Mouse (Mus musculus): ENCODE measurements around the gene Akp3. TPM values are rescaled to one million over a fixed set of nuclear protein-coding genes. Genes with fewer than 3 reads are reported as not detected.

Akp3 gene
- not detected for total RNA-seq (2021)

DNA sequence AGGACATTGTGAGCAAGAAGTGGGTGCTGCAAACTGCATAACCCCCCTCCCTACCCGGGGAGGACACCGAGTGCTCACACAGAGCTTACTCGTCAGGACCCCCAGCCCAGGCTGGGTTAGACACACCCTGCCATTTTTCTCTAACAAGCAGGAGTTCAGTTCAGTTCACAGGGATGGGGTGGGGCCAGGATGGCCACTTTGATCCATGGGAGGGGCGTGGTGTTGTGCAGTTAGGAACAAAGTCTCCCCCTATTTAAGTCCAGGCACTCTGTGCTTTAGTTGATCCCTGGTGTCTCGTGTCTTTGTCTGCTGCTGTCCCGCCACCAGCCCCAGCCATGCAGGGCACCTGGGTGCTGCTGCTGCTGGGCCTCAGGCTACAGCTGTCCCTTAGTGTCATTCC is at the start of gene Akp3:
Gene Akp3 (plus strand): TSS at position 301 of the 400 bp plus-strand sequence.
- DNase-seq (ENCODE audit: extremely low spot score in 1 of 2, low spot score in 1 of 2): no peak

DNA sequence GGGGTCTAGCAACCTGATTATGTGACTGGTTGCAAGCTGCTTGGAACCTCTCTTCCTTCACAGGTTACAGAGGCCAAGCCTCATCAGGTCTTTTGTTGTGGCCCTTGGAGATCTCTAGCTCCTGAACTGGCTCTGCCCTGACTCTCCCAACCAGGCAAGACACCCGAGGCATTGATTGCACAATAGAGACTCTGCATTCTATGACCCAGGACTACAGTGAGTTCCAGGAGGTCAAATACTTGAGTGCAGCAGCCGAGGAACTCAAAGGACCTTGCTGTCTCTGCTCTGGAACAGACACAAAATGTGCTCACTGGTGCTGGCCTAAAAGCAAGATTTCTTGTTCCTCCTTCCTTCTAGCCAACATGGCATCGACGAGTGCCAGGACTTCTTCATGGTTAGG is 38.6 kb upstream of the Akp3 start:
- DNase-seq (ENCODE audit: extremely low spot score in 1 of 2, low spot score in 1 of 2): no peak

- DNase-seq (ENCODE audit: extremely low spot score in 1 of 2, low spot score in 1 of 2): no peak
These were observed 37.8 kb upstream of the Akp3 start for GRCm38 (mm10) chr1:87086964-87087363.

DNA sequence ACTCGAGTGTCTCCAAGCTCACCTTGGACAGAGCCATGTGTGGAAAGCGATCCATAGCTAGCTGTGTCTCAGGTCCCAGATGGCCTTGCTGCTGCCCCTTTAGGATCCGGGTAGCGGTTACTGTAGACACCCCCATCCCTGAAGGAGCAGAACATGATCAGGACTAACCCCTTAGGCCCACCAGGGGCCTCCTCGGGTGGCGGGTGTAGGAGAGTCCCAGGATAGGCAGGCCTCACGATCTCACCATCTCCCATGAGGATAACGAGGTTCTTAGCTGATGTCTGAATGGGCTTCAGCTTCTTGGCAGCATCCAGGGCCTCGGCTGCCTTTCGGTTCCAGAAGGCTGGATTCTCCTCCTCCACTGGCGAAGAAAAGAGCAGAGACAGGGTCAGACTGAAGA is 35.5 kb upstream of the Akp3 start:
- no peak for DNase-seq (ENCODE audit: extremely low spot score in 1 of 2, low spot score in 1 of 2)

GRCm38 (mm10) chr1:87089828-87090227 is 34.9 kb upstream of the Akp3 start, which contains the start of gene Alppl2:
Gene Alppl2 (minus strand): TSS chr1:87089928.
- no peak for DNase-seq (ENCODE audit: extremely low spot score in 1 of 2, low spot score in 1 of 2)

DNA sequence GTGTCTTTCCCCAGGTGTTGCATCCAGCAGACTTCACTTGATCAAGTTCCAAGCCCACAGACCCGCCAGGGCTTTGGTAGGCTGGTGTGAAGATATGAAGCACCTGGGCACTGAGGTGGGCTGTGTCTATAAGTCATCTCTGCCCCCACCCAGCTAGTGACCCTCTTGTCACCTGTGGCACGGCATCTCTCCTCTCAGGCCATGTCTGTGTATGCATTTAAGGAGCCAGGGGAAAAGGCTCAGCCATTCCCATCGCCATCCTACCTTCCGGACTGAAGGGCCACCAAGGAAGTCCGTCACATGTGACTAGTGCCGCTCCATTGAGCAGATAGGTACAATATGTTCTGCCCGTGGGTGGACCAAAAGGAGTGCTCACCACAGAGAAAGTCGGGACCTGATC is 29.1 kb upstream of the Akp3 start:
- DNase-seq (ENCODE audit: extremely low spot score in 1 of 2, low spot score in 1 of 2): no peak

DNA sequence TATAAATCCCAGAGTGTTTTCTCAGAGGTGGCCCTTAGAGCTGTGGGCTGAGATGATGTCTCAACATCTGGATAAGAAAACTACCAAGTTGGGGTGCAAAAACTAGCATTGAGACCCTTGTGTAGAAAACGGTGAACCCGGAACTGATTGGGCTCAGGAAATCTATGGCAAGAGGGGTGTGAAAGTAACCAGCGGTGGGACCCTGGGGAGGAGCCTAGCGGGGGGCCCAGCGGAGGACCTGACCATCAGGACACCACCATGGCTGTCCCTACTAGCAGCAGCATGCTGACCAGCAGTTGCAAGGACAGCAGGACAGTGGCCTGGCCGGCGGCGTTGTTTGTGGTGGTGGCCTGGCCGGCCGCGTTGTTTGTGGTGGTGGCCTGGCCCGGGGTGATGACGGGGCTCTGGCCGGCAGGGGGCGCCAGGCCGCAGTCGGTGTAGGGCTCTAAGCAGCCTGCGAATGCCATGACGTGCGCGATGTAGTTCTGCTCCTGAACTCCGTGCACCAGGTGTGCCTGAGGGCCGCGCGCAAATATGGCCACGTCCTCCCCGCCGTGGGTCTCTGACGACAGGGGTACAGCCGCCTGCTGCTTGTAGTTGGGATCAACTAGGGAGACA is 26.3 kb upstream of the Akp3 start:
- DNase-seq (ENCODE audit: extremely low spot score in 1 of 2, low spot score in 1 of 2): peak; percentile 30 to 62

DNA sequence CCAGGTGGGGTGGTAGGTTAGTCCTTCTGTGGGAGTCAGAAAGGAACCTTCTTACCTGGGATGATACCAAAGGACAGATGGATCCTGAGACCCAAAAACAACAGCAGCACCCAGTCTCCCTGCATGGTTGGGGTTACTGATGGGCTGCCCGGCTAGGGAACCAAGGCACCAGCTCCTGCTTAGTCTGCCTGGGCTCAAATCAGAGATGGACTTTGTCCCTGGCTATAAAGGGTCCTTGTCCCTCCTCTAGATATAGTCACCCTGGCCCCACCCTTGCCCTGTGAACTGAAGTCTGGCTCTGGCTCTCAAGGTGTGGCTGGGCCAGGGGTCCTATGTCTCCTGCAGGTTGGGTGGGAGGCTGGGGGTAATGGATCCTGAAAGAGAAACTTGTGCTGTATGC is 23.4 kb upstream of the Akp3 start, which contains the start of gene Alpi:
Gene Alpi (minus strand): TSS at position 196 of the 400 bp plus-strand sequence.
- DNase-seq (ENCODE audit: extremely low spot score in 1 of 2, low spot score in 1 of 2): no peak

- no peak for DNase-seq (ENCODE audit: extremely low spot score in 1 of 2, low spot score in 1 of 2)
These were observed 22.7 kb upstream of the Akp3 start for GRCm38 (mm10) chr1:87102114-87102513.

DNA sequence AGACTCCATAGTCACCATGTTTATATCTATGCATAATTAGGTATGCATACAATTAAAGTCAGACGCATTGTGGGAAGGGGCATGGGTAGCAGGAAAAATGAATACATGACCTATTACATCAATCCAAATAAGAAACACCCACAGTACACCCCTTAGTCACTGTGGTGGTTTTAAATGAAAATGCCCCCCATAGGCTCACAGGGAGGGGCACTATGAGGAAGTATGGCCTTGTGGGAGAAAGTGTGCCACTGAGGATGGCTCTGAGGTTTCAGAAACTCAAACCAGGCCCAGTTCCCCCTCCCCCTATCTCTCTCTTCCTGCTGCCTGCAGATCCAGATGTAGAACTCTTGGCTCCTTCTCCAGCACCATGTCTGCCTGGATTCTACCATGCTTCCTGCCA is 20.8 kb upstream of the Akp3 start:
- no peak for DNase-seq (ENCODE audit: extremely low spot score in 1 of 2, low spot score in 1 of 2)

GRCm38 (mm10) chr1:87106536-87106935 is 18.2 kb upstream of the Akp3 start:
- no peak for DNase-seq (ENCODE audit: extremely low spot score in 1 of 2, low spot score in 1 of 2)

GRCm38 (mm10) chr1:87108564-87108963 is 16.2 kb upstream of the Akp3 start:
- DNase-seq (ENCODE audit: extremely low spot score in 1 of 2, low spot score in 1 of 2): no peak

DNA sequence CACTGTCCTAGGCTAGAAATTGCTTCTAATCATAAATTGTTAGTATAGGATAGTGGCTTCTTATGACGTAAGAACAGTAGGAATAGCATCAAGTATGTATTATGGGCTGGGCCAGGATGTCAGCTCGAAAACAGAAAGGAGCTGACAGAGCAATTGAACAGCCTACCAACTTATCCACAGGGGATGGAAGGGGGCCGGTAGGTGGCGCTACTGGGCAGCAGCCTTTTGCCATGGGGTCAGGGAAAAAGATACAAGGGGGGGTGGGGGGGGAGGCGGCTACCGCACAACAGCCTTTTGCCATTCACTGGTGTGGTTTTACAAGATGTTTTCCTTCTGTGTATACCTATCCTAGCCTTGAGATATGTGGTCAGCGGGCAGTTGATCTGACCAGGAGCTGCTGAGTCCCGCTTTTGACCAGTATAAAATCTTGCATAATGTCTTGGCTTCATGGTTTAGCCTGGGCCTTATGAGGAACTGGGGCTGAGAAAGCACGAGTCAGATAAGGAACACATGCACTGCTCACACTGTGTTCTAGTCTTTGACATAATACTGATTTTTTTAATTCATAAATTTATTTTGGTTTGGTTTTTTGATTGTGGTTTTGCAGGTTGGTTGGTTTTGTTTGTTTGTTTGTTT is 12.9 kb upstream of the Akp3 start:
- DNase-seq (ENCODE audit: extremely low spot score in 1 of 2, low spot score in 1 of 2): peak in 1 of 2 experiments; percentile 49

- no peak for DNase-seq (ENCODE audit: extremely low spot score in 1 of 2, low spot score in 1 of 2)
These were observed 10.0 kb upstream of the Akp3 start for GRCm38 (mm10) chr1:87114784-87115183.

GRCm38 (mm10) chr1:87127206-87128030 is 2.6 kb downstream of the Akp3 start:
- peak; percentile 25 to 48 for DNase-seq (ENCODE audit: extremely low spot score in 1 of 2, low spot score in 1 of 2)

- no peak for DNase-seq (ENCODE audit: extremely low spot score in 1 of 2, low spot score in 1 of 2)
These were observed 7.0 kb downstream of the Akp3 start for GRCm38 (mm10) chr1:87131803-87132202.

- DNase-seq (ENCODE audit: extremely low spot score in 1 of 2, low spot score in 1 of 2): no peak
These were observed 16.8 kb downstream of the Akp3 start for GRCm38 (mm10) chr1:87141550-87141949.

GRCm38 (mm10) chr1:87142456-87142855 is 17.7 kb downstream of the Akp3 start:
- no peak for DNase-seq (ENCODE audit: extremely low spot score in 1 of 2, low spot score in 1 of 2)

GRCm38 (mm10) chr1:87143141-87143540 is 18.4 kb downstream of the Akp3 start:
- DNase-seq (ENCODE audit: extremely low spot score in 1 of 2, low spot score in 1 of 2): no peak

DNA sequence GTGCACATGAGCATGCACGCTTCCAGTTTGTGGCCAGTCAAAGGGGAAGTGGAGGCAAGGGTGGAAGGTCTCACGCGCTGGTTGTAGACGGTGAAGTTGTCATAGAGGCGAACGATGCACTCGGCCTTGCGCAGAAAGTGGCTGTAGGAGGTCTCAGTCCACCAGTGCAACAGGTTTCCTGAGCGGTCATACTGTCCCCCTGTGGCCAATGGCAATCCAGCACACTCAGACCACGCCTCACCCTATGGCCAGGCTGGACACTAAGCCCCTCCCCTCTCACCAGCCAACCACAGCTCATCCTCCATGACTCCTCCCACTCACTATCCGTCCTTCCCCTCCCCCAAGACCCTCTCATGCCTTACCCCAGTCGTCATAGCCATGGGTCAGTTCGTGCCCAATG is 24.6 kb downstream of the Akp3 start:
- DNase-seq (ENCODE audit: extremely low spot score in 1 of 2, low spot score in 1 of 2): no peak

GRCm38 (mm10) chr1:87151286-87151685 is 26.5 kb downstream of the Akp3 start:
- DNase-seq (ENCODE audit: extremely low spot score in 1 of 2, low spot score in 1 of 2): no peak
